ENCODE assay signal across 17 mouse cellular contexts in genomic region chr10:89656366-89656765, GRCm38 (mm10). TPM values are rescaled to one million over a fixed set of nuclear protein-coding genes. Genes with fewer than 3 reads are reported as not detected.
A peak's percentile ranks its signal among the peaks of the same experiment; 100 is the strongest.
DNase-seq lines count a peak whose midpoint lies in the region; ATAC-seq and TF ChIP-seq lines count a peak whose summit lies in the region.
"Had no signal": no experiment of that assay in that cellular context is flagged by ENCODE, and none has a peak within 500 bp of the region (broad histone marks: within the 10 kb centered on the region; RNA-seq: fewer than 3 reads in every experiment).

No protein-coding gene starts in this region.

- no peaks in the 10 kb centered on the region for H3K27me3 ChIP-seq in forebrain, embryonic 14.5 days (replicated peaks; ENCODE audit: control insufficient read depth, insufficient read depth, low read length)
- H3K27me3 ChIP-seq in forebrain, embryonic 12.5 days: no peaks in the 10 kb centered on the region
- no peaks in the 10 kb centered on the region for H3K27me3 ChIP-seq in hindbrain, postnatal 0 days (ENCODE audit: insufficient read depth, low read length)
- H3K27me3 ChIP-seq: forebrain, embryonic 15.5 days; limb, embryonic 15.5 days; lung, embryonic 15.5 days had no signal

- no peak for ATAC-seq in forebrain, embryonic 14.5 days
- ATAC-seq in forebrain, embryonic 12.5 days (ENCODE audit: low FRiP score): no peak
- no peak for ATAC-seq in hindbrain, postnatal 0 days
- ATAC-seq: forebrain, embryonic 15.5 days; inflammation-experienced regulatory T-cells, adult 6 months had no signal

- H3K4me2 ChIP-seq in forebrain, embryonic 14.5 days (ENCODE audit: low read length): no peak overlapping the region
- no peak overlapping the region for H3K4me2 ChIP-seq in forebrain, embryonic 12.5 days
- no peak overlapping the region for H3K4me2 ChIP-seq in hindbrain, postnatal 0 days (ENCODE audit: low read depth, low read length)
- H3K4me2 ChIP-seq: forebrain, embryonic 15.5 days; limb, embryonic 15.5 days; lung, embryonic 15.5 days had no signal

- TF ChIP-seq CTCF in hindbrain, postnatal 0 days (IDR thresholded peaks at IDR 0.05; ENCODE audit: low read depth): no peak

- 75% methylated on average over 5 of the region's 5 CpGs for WGBS in forebrain, embryonic 14.5 days
- WGBS in forebrain, embryonic 12.5 days: 93% methylated on average over 5 of the region's 5 CpGs
- WGBS in hindbrain, postnatal 0 days: 66% methylated on average over 5 of the region's 5 CpGs

- no peak overlapping the region for H3K9ac ChIP-seq in forebrain, embryonic 14.5 days (ENCODE audit: low read length)
- H3K9ac ChIP-seq in forebrain, embryonic 12.5 days: no peak overlapping the region
- no peak overlapping the region for H3K9ac ChIP-seq in hindbrain, postnatal 0 days (replicated peaks; ENCODE audit: low read length)
- H3K9ac ChIP-seq: forebrain, embryonic 15.5 days; limb, embryonic 15.5 days; lung, embryonic 15.5 days had no signal

- no peak overlapping the region for H3K27ac ChIP-seq in forebrain, embryonic 14.5 days (ENCODE audit: low read depth, low read length)
- H3K27ac ChIP-seq in forebrain, embryonic 12.5 days: no peak overlapping the region
- H3K27ac ChIP-seq in hindbrain, postnatal 0 days: no peak overlapping the region
- H3K27ac ChIP-seq: forebrain, embryonic 15.5 days; kidney, postnatal 0 days; limb, embryonic 15.5 days; lung, embryonic 15.5 days had no signal

- peak; percentile 11 for DNase-seq in forebrain, embryonic 14.5 days (ENCODE audit: low spot score)
- DNase-seq in layer of hippocampus, adult 11-12 months (ENCODE audit: low spot score): peak; percentile 59
- DNase-seq in layer of hippocampus, adult 9-10 months (ENCODE audit: low spot score): no peak
- peak; percentile 74 for DNase-seq in cerebellum, adult 11-12 months
- DNase-seq in layer of hippocampus, adult 18-20 months (ENCODE audit: low spot score in 2 of 2): peak; percentile 48 to 82
- DNase-seq in hindbrain, postnatal 0 days (ENCODE audit: low spot score): no peak
- DNase-seq in testis, postnatal 10 days (ENCODE audit: low spot score): no peak
- DNase-seq: gastrocnemius, postnatal 14 days had no signal

- peaks cover 74% of the 10 kb centered on the region for H3K36me3 ChIP-seq in forebrain, embryonic 14.5 days (ENCODE audit: control insufficient read depth, insufficient read depth, low read length)
- peaks cover 64% of the 10 kb centered on the region for H3K36me3 ChIP-seq in forebrain, embryonic 12.5 days (replicated peaks)
- H3K36me3 ChIP-seq in hindbrain, postnatal 0 days (ENCODE audit: insufficient read depth, low read length): peaks cover 41% of the 10 kb centered on the region

- H3K4me1 ChIP-seq in forebrain, embryonic 14.5 days (ENCODE audit: control insufficient read depth, insufficient read depth, low read length): no peaks in the 10 kb centered on the region
- no peaks in the 10 kb centered on the region for H3K4me1 ChIP-seq in forebrain, embryonic 12.5 days
- no peaks in the 10 kb centered on the region for H3K4me1 ChIP-seq in hindbrain, postnatal 0 days (ENCODE audit: insufficient read depth, low read length)
- H3K4me1 ChIP-seq: forebrain, embryonic 15.5 days; limb, embryonic 15.5 days; lung, embryonic 15.5 days had no signal

- no peaks in the 10 kb centered on the region for H3K9me3 ChIP-seq in forebrain, embryonic 14.5 days (replicated peaks; ENCODE audit: control insufficient read depth, low read length)
- no peaks in the 10 kb centered on the region for H3K9me3 ChIP-seq in forebrain, embryonic 12.5 days
- no peaks in the 10 kb centered on the region for H3K9me3 ChIP-seq in hindbrain, postnatal 0 days (ENCODE audit: low read length)
- H3K9me3 ChIP-seq: forebrain, embryonic 15.5 days; limb, embryonic 15.5 days; lung, embryonic 15.5 days had no signal

- no peak overlapping the region for H3K4me3 ChIP-seq in forebrain, embryonic 14.5 days (ENCODE audit: low read depth, low read length)
- no peak overlapping the region for H3K4me3 ChIP-seq in forebrain, embryonic 12.5 days (replicated peaks)
- H3K4me3 ChIP-seq in hindbrain, postnatal 0 days (ENCODE audit: low read length): no peak overlapping the region
- H3K4me3 ChIP-seq: forebrain, embryonic 15.5 days; limb, embryonic 15.5 days; lung, embryonic 15.5 days had no signal

RNA-seq across cellular contexts. Expression of gene Scyl2, which starts 29.7 kb away (rescaled TPM):
- 17.1 and 20.2 TPM in 2 replicates for polyA plus RNA-seq in forebrain, embryonic 14.5 days (2014; fragmentation: Nextera tagmentation; extraction: Ambion mirVana)
- polyA plus RNA-seq in forebrain, embryonic 12.5 days (2016; fragmentation: Nextera tagmentation; extraction: Ambion mirVana): 11.8 and 13.7 TPM in 2 replicates
- 10 to 100 TPM; 26.7 to 27.6 TPM for total RNA-seq in layer of hippocampus, adult 18-20 months (2021)
- total RNA-seq in hindbrain, postnatal 0 days (2014; rRNA removed): 31.2 and 32.7 TPM in 2 replicates
- 6.9 and 7.1 TPM in 2 replicates for polyA plus RNA-seq in hindbrain, postnatal 0 days (2015; fragmentation: Nextera tagmentation; extraction: Ambion mirVana)

RNA-seq across cellular contexts. Expression of gene Slc17a8, which starts 35.3 kb away (rescaled TPM):
- polyA plus RNA-seq in forebrain, embryonic 14.5 days (2014; fragmentation: Nextera tagmentation; extraction: Ambion mirVana): 0.07 and 0.11 TPM in 2 replicates
- 0.40 and 0.57 TPM in 2 replicates for polyA plus RNA-seq in forebrain, embryonic 12.5 days (2016; fragmentation: Nextera tagmentation; extraction: Ambion mirVana)
- total RNA-seq in layer of hippocampus, adult 18-20 months (2021): 1 to 10 TPM; 2.5 to 3.8 TPM
- 4.2 and 7.0 TPM in 2 replicates for total RNA-seq in hindbrain, postnatal 0 days (2014; rRNA removed)
- 3.3 and 3.9 TPM in 2 replicates for polyA plus RNA-seq in hindbrain, postnatal 0 days (2015; fragmentation: Nextera tagmentation; extraction: Ambion mirVana)
- total RNA-seq: common myeloid progenitor, adult 5-6 weeks; hematopoietic stem cell, adult 5-6 weeks; megakaryocyte, adult 5-6 weeks had no signal
- polyA plus RNA-seq: lung, embryonic 15.5 days had no signal

Comparison
In these comparisons a context has a peak if more than half of its experiments do, and no peak if none do; other contexts are left out.
1. DNase-seq: peak in forebrain, embryonic 14.5 days (single experiment), layer of hippocampus, adult 11-12 months (single experiment), cerebellum, adult 11-12 months (single experiment) and layer of hippocampus, adult 18-20 months (2 of 2); none in layer of hippocampus, adult 9-10 months (single experiment), hindbrain, postnatal 0 days (single experiment) and testis, postnatal 10 days (single experiment).